In genomic region chr10:127189651-127190381, GRCm38 (mm10) we compare ENCODE assay signal across 7 mouse cellular contexts. TPM values are rescaled to one million over a fixed set of nuclear protein-coding genes. Genes with fewer than 3 reads are reported as not detected.
DNase-seq lines count a peak whose midpoint lies in the region; ATAC-seq and TF ChIP-seq lines count a peak whose summit lies in the region.

Gene Arhgef25, minus strand, starts transcription at chr10:127190083.

- H3K36me3 ChIP-seq in G1E (replicated peaks): peaks cover 60% of the 10 kb centered on the region
- peaks cover 21% of the 10 kb centered on the region for H3K36me3 ChIP-seq in forebrain, embryonic 15.5 days
- peaks cover 7% of the 10 kb centered on the region; the same call in 1 of the 2 replicates for H3K36me3 ChIP-seq in midbrain, embryonic 11.5 days (ENCODE audit: control insufficient read depth, insufficient read depth, low read length)

- H3K4me3 ChIP-seq in G1E (ENCODE audit: low read depth, low read length): peak within 1 kb of the TSS; percentile 80
- peak within 1 kb of the TSS; percentile 81 for H3K4me3 ChIP-seq in forebrain, embryonic 15.5 days
- H3K4me3 ChIP-seq in midbrain, embryonic 11.5 days (ENCODE audit: low read depth, low read length): peak within 1 kb of the TSS; percentile 72

- H3K27me3 ChIP-seq in G1E (ENCODE audit: insufficient read depth, low read length): no peaks in the 10 kb centered on the region
- H3K27me3 ChIP-seq in forebrain, embryonic 15.5 days: no peaks in the 10 kb centered on the region
- no peaks in the 10 kb centered on the region for H3K27me3 ChIP-seq in midbrain, embryonic 11.5 days (ENCODE audit: control insufficient read depth, insufficient read depth, low read length)

- intact Hi-C loops in left cerebral cortex, postnatal 36 days (cut with DNase I): no loop called here

- H3K4me1 ChIP-seq in G1E (ENCODE audit: insufficient read depth, low read depth, low read length): peaks cover 87% of the 10 kb centered on the region
- peaks cover 44% of the 10 kb centered on the region for H3K4me1 ChIP-seq in forebrain, embryonic 15.5 days
- H3K4me1 ChIP-seq in midbrain, embryonic 11.5 days (ENCODE audit: control insufficient read depth, insufficient read depth, low read length): peaks cover 30% of the 10 kb centered on the region

- no peak for ATAC-seq in G1E (ENCODE audit: extremely low read depth, insufficient number of reproducible peaks, low FRiP score, poor library complexity, severe bottlenecking)
- ATAC-seq in forebrain, embryonic 15.5 days (replicated peaks): no peak
- no peak for ATAC-seq in hematopoietic stem cell, adult 5-6 weeks (replicated peaks in 1 of 2; ENCODE audit: insufficient read depth in 1 of 2, low FRiP score in 2 of 2, low TSS enrichment in 1 of 2, low read depth in 1 of 2, poor library complexity in 2 of 2, severe bottlenecking in 2 of 2)
- peak; percentile 22; the same call in 1 of the 2 replicates for ATAC-seq in midbrain, embryonic 11.5 days (ENCODE audit: low FRiP score)

- H3K27ac ChIP-seq in forebrain, embryonic 15.5 days (replicated peaks): peak within 1 kb of the TSS; percentile 86
- peak within 1 kb of the TSS; percentile 60 for H3K27ac ChIP-seq in midbrain, embryonic 11.5 days (ENCODE audit: low read depth, low read length)

- WGBS in forebrain, embryonic 15.5 days: 2% methylated on average over 35 of the region's 35 CpGs
- under 1% methylated on average over 34 of the region's 35 CpGs for WGBS in midbrain, embryonic 11.5 days

- no peak for TF ChIP-seq CTCF in G1E (IDR thresholded peaks at IDR 0.05; ENCODE audit: low read depth, low read length)

- peaks cover 6% of the 10 kb centered on the region for H3K9me3 ChIP-seq in G1E (replicated peaks)
- no peaks in the 10 kb centered on the region for H3K9me3 ChIP-seq in forebrain, embryonic 15.5 days
- no peaks in the 10 kb centered on the region for H3K9me3 ChIP-seq in midbrain, embryonic 11.5 days (ENCODE audit: control insufficient read depth, low read length)

- peak within 1 kb of the TSS; percentile 97 for H3K4me2 ChIP-seq in forebrain, embryonic 15.5 days (replicated peaks)
- H3K4me2 ChIP-seq in midbrain, embryonic 11.5 days: peak within 1 kb of the TSS; percentile 92

- peak; percentile 66 for DNase-seq in G1E (ENCODE audit: low spot score)
- peak; percentile 66 for DNase-seq in adrenal gland, adult 2 months
- DNase-seq in left cerebral cortex, postnatal 36 days (ENCODE audit: low spot score in 2 of 2): peak in 1 of 2 experiments; percentile 32
- peak; percentile 95 for DNase-seq in midbrain, embryonic 11.5 days (ENCODE audit: low spot score, missing footprints)
- DNase-seq in urinary bladder, postnatal 36 days (ENCODE audit: low spot score in 2 of 2): peak; percentile 50 to 62

- H3K9ac ChIP-seq in forebrain, embryonic 15.5 days (replicated peaks): peak within 1 kb of the TSS; percentile 91
- H3K9ac ChIP-seq in midbrain, embryonic 11.5 days (ENCODE audit: low read length): peak within 1 kb of the TSS; percentile 81

RNA-seq across cellular contexts. Expression of gene Arhgef25, which starts in this region (rescaled TPM):
- 49.0 and 70.1 TPM in 2 replicates for total RNA-seq in G1E (2014; fragmentation: Nextera tagmentation)
- total RNA-seq in G1E (2017): 43.0 and 51.4 TPM in 2 replicates
- 98.4 and 120 TPM in 2 replicates for polyA plus RNA-seq in G1E (2012)
- total RNA-seq in adrenal gland, adult 2 months (2021): 10 to 100 TPM; 16.0 to 25.8 TPM
- polyA plus RNA-seq in adrenal gland, adult 2 months (2012; rRNA removed): 41.3 and 44.9 TPM in 2 replicates
- 31.4 and 32.3 TPM in 2 replicates for polyA plus RNA-seq in forebrain, embryonic 15.5 days (2015; fragmentation: Nextera tagmentation; extraction: Ambion mirVana)
- 8.7 and 18.4 TPM in 2 replicates for total RNA-seq in hematopoietic stem cell, adult 5-6 weeks (2017)
- 100 to 1,000 TPM; 173 to 176 TPM for total RNA-seq in left cerebral cortex, postnatal 36 days (2021)
- 25.8 and 28.2 TPM in 2 replicates for polyA plus RNA-seq in midbrain, embryonic 11.5 days (2014; fragmentation: Nextera tagmentation; extraction: Ambion mirVana)
